Mouse (Mus musculus) gastrocnemius, postnatal 14 days (tissue): Measurements from ENCODE around the gene Il3. TPM values are rescaled to one million over a fixed set of nuclear protein-coding genes. Genes with fewer than 3 reads are reported as not detected.

Experiments used
- DNase-seq: peaks from one replicate; pipeline ENCODE4 v3.0.0; 2021; ENCODE audit warnings: mixed read lengths
- intact Hi-C: fragments of 180-260 bp; cut with DNase I; formaldehyde crosslinking; loops from one replicate; pipeline ENCODE4 v1.15.1; 2025; ENCODE audit warnings: low total_unique reads
- total RNA-seq, 2 experiments: library from RNA; stranded (reverse); gene quantifications; 2 replicates each; pipeline ENCODE4 v1.2.3; 2021

The Il3 gene
- total RNA-seq, 2 experiments from 2014 or later: not detected

DNA sequence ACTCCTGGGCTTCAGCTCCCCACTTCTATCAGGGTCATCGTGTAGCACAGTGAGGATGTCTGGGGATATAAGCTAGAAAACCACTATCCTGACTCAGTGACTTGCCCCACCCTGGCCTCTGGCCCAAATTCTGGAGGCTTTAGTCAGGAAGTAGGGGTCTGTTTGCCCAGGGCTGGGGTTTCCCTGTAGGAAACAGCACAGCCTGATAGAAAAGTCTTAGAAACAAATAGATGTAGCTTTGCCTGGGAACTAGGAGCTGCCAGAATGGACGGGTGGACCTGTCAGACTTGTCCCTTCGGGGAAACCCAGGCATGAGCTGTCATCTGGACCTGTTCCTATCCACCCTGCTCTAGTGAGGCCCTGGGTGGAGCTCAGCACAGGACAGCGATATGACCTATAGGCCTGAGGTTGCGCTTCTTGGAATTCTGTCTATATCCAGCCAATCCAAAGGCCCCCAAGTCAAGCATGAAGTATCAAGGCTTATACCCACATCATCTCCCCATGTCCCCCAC is 42.5 kb downstream of the Il3 start:
- intact Hi-C loops: no loop called here
- no peak for DNase-seq

DNA sequence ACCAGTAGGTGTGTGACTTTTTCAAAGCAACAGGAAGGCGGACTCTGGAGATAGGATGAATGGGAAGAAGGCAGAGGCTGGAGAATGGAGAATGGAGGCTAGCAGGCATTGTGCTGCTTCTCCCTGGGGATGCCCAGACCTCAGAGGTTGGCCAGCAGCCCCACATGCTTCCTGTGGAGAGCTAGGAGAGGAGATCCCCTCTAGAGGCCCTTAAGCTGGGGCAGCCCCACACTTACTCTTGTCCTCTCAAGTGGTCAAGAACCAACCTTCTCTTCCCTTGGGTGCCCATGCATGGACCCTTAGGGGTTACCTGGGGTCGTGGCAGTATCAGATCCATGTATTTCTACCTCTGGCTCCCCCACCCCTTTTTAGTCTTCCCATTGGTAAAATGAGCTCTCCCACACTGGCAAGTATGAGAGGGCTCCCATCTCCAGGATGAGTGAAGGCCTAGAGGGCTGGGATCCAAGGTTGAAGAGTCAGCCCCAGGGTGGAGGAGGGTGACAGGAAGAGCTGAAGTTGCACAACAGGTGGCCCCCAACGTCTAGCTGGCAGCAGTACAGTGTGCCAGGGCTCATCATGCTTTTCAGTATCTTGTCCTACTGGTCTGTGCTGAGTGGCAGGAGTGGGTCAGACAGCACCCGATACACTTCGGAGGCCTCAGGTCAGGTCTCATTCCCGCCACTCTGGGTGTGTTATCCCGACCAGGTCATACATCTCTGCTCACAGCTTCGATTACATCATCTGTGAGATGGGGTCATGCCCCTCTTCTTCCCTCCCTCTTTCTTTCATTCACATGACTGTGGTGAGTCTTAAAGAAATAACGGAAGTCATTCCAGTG is 43.2 kb downstream of the Il3 start:
- intact Hi-C loops: no loop called here
- DNase-seq: no peak

DNA sequence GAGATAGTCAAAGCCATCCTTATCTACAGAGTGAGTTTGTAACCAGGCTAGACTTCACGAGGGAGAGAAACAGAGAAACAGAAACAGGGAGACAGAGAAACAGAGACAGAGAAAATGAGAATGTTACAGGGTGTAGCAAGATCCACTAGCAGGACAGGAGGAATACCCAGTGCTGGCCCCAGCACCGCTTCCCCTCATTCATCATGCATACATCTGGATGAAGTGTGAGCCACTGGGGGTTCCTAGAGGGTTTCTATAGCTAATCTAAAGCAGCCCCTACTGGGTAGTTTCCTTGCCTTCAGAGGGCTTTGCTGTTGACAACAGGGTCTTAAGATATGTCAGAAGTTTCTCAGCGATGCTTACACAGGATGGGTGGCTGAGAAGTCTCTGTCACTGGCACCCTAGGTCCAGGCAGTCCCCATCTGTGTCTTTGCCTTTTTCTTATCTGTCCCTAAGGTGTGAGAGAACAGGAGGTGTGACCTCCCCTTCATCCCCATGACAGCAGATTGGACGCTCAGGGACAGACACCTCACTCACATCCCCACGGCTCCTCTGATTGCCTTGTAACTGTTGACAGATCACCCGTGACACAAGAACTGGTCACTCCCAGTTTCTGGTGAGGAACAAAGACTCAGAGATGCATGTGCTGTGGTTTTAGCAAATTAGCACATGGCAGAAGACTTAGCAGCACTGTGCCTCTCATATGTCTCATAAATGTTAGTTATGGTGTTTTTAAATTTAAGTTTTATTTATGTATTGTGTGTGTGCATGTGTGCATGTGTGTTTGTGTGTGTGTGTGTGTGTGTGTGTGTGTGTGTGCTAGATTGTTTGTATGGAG is 47.0 kb downstream of the Il3 start:
- intact Hi-C loops: no loop called here
- DNase-seq: no peak

DNA sequence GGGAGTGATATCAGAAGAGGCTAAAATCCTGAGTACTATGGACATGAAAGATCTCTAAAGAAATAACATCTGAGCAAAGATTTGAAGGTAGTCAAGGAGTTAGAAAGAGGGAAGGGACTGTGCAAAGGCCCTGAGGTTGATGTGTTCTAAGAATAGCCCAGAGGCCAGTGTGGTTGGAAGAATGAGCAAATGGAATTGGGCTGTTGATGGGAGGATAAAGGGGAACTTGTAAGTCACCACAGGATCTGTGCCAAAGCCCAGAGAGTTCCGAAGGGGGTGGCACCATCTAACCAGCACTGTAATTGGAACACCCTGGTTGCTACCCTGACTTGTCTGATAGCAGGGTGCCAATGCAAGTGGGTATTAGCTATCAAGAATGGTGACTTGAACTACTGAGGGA is 47.9 kb downstream of the Il3 start:
- intact Hi-C loops: no loop called here
- DNase-seq: no peak

DNA sequence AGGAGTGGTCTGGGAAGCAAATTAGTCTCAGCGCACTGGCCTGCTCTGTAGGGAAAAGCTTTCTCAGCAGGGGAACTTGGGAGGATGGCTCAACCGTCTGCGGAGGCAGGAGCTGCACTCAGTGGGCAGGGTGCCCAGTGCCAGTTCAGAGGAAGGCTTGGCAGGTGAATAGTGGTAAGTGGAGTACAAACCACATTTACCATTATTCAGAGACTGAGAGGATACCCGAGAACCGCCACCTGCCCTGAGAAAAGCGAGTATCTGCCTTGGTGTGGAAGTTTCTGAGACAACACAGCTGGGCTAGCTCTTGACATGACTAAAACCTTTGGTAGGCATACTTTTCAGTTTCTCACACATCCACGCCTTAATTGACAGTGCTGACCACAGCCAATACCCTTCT is 49.7 kb downstream of the Il3 start:
- no peak for DNase-seq
- intact Hi-C loops: no loop called here

DNA sequence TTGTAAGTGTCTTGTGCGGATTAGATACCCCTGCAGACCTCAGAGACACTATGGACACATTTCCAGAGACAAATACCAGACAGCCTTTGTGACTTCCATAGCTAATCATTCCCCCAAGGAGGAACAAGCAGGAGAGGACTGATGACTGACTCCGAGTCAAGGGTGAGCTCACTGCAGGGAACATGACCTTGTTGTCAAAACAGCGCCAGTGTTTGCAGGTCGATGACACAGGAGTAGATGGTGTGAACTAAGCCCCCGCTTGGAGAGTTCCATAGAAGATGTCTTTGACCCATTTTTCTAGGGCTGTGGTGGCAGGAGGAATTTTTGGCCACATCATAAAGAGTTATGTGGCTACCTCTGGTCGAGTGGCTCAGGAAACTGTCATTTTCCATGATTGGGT is 51.0 kb downstream of the Il3 start:
- intact Hi-C loops: no loop called here

More for the DNA sequence above, 51.0 kb downstream of the Il3 start:
- DNase-seq: no peak

Other genes with a start within 250 kb of the Il3 start
- 1 to 10 TPM in 1 of 2 experiments, under 1 TPM in 1; 0.89 to 1.4 TPM for gene Slc22a4, start 239.2 kb downstream of the Il3 start, total RNA-seq
- 10 to 100 TPM; 15.6 to 18.8 TPM for gene Pdlim4, start 198.3 kb downstream of the Il3 start, total RNA-seq
- 10 to 100 TPM; 19.9 to 21.2 TPM for gene P4ha2, start 167.2 kb downstream of the Il3 start, total RNA-seq
- not detected for gene Csf2, start 17.6 kb downstream of the Il3 start, total RNA-seq
- gene Acsl6, start 36.5 kb upstream of the Il3 start, total RNA-seq: 10 to 100 TPM; 17.5 to 22.5 TPM
- not detected for gene Meikin, start 103.4 kb upstream of the Il3 start, total RNA-seq
- gene Fnip1, start 170.9 kb upstream of the Il3 start, total RNA-seq: 10 to 100 TPM; 17.6 to 20.0 TPM